Mouse (Mus musculus) megakaryocyte, embryonic 14.5 days (primary cell): ENCODE measurements around the gene B230118H07Rik. TPM values are rescaled to one million over a fixed set of nuclear protein-coding genes. Genes with fewer than 3 reads are reported as not detected.

Experiments used
- H3K27me3 ChIP-seq: replicated peaks from 2 replicates; pipeline ENCODE3; 2012; ENCODE audit warnings: inconsistent platforms
- H3K36me3 ChIP-seq: replicated peaks from 2 replicates; pipeline ENCODE3; 2012; ENCODE audit warnings: low read length, inconsistent platforms, mixed read lengths
- H3K4me1 ChIP-seq: 2 replicates; pipeline ENCODE4 v1.6.1; 2012; ENCODE audit warnings: inconsistent platforms
- H3K4me3 ChIP-seq: replicated peaks from 2 replicates; pipeline ENCODE3; 2012; ENCODE audit warnings: moderate library complexity, mild to moderate bottlenecking, inconsistent platforms
- H3K9me3 ChIP-seq: 2 replicates; pipeline ENCODE4 v1.6.1; 2012; ENCODE audit warnings: inconsistent platforms
- FLI1 ChIP-seq: IDR thresholded peaks from 2 replicates; pipeline ENCODE4 v1.6.1; 2012; ENCODE audit warnings: low read length, inconsistent platforms, mixed read lengths
- GATA1 ChIP-seq: IDR thresholded peaks from 3 replicates; pipeline ENCODE4 v1.6.1; 2012; ENCODE audit warnings: mixed read lengths, low read length, inconsistent platforms, borderline replicate concordance
- polyA plus RNA-seq: library from polyadenylated mRNA; stranded (reverse); fragments of >175 nt; gene quantifications from 2 replicates; pipeline ENCODE4 v1.2.3, GENCODE M21; 2012; ENCODE audit warnings: low replicate concordance; ENCODE audit not compliant: insufficient read depth

B230118H07Rik gene
- polyA plus RNA-seq, 1 experiment: 3.8 TPM

DNA sequence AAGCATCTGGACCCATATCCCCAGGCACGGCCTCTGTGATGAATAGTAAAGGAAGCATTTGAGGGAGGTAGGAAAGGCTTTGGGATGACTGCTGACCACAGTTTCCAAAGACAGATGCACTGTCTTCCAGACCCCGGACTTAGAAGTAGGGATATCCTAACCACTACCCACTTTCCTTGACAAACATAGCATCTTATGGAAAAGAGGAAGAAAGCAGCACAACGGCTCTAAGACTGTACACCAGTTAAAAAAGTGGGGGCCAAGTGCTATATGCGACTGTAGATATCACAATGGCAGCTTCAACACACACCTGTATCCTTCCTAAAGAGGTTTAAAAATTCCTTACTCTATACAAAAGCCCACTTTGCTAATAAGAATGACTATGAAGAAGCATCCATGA lies 31.0 kb downstream of the B230118H07Rik start:
- TF ChIP-seq FLI1 (no peak), GATA1 (no peak)
- peaks cover 52% of the 10 kb centered on the region for H3K4me1 ChIP-seq
- H3K4me3 ChIP-seq: no peak overlapping the region
- no peaks in the 10 kb centered on the region for H3K9me3 ChIP-seq
- H3K36me3 ChIP-seq: no peaks in the 10 kb centered on the region
- no peaks in the 10 kb centered on the region for H3K27me3 ChIP-seq

DNA sequence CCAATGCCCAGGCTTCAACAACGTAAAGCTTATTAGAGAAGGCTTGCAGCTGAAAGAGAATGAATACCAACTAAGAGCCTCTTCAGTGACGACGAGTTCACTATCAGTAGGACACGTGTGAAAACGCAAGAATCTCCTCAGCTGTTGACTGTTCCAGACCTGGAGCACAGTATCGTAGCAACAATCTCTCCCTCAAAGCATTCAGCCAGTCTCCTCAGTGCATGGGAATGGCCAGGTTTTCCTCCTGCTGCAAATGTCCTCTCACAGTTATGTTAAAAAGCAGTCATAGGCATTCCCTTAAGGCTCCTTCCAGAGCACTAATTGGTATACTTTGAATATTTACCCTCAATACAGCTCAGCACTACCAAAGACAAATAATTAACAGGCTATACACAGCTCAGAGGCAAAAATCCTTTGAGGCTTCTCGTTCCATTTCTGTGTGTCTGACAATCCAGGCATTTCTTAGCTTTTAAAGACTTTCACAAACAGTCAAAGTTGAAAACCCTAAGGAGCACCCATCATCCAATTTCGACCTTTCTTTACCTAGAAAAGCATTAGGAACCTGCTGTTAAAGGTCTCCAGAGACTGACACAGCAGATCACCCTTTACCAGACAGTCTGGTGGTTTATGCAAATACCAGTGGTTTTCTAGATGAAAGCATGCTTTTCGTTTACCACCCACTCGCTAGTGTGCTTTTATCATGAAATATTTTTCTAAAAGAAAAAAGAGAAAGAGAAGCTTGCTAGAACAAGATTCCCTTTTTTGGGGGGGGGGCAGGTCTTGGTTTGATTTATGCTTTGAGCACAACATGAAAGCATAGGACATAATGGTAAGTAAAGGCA lies 33.6 kb downstream of the B230118H07Rik start:
- H3K4me3 ChIP-seq: no peak overlapping the region
- no peaks in the 10 kb centered on the region for H3K27me3 ChIP-seq
- TF ChIP-seq GATA1 (no peak), FLI1 (no peak)
- no peaks in the 10 kb centered on the region for H3K9me3 ChIP-seq
- H3K36me3 ChIP-seq: no peaks in the 10 kb centered on the region
- H3K4me1 ChIP-seq: peaks cover 35% of the 10 kb centered on the region

DNA sequence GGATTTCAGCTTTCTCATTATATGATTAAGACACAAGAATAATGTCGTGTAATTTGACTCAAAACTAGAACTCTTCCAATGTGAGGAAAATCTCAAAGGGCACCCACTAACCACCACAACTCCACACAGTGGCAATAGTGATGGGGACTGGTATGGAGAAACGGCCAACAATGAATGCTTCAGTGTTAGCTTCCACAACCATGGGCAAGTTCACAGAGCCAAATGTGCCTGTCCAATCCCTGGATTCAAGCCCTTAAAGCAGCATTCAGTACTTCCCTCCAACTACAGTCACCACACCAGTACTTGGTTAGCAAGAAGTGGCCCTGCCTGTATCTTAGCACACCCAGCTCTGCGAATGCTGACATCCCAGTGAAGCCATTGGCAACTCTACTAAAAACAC lies 38.5 kb downstream of the B230118H07Rik start:
- Histone ChIP-seq H3K4me3 (no peak overlapping the region), H3K4me1 (peaks cover 12% of the 10 kb centered on the region), H3K9me3 (no peaks in the 10 kb centered on the region), H3K27me3 (no peaks in the 10 kb centered on the region), H3K36me3 (peaks cover 11% of the 10 kb centered on the region)
- TF ChIP-seq GATA1: no peak
- TF ChIP-seq FLI1: no peak

DNA sequence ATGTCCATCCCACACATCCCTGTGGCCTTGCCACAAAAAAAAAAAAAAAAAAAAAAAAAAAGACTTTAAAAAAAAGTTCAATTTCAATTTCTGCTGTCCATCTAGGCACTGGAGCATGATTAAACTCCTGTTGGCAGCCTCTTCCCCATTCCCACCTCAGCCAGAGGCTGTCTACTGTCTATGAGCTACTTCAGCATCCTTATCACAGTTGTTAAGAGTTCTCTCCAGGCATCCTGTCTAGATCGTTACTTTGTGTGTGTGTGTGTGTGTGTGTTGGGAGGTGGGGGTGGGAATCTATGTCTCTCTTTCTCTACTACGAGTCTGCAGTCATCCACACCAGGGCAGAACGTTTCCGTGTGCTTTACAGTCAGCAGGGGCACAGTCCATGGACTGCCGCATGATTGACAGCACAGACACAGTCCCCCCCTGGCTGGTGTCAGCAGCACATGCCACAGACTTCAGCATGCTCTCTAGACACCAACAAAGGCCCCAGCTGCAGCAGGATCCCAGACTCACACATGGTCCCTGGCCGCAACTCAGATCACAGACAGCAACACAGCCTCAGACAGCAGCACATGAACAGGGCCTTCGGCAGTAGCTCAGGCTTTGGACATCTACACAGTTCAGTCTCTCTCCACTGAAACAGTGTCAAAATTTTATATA lies 41.0 kb downstream of the B230118H07Rik start:
- H3K27me3 ChIP-seq: no peaks in the 10 kb centered on the region
- TF ChIP-seq FLI1 (no peak), GATA1 (no peak)

DNA sequence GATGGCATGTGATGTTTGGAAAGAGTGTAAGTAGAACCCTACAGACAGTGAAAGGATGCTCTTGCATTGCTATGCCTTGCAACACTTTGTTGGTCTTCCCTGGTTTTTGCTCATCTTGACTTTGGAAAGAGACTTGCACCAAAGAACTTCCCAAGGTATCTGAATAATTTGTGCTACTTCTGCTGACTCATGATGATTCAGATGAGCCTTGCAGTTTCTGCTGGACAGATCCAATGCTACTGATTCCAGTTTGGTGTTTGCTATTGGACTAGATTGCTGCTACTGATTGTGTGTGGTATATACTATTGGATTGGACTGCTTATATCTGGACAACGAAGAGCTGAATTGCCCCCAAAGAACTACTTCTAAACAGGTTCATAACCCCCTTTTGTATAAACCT lies 46.2 kb downstream of the B230118H07Rik start:
- Histone ChIP-seq H3K36me3 (peaks cover 5% of the 10 kb centered on the region), H3K4me3 (no peak overlapping the region), H3K9me3 (no peaks in the 10 kb centered on the region), H3K27me3 (no peaks in the 10 kb centered on the region), H3K4me1 (peaks cover 4% of the 10 kb centered on the region; the same call in 1 of the 2 replicates)
- TF ChIP-seq GATA1 (no peak), FLI1 (no peak)

More for the DNA sequence above, 41.0 kb downstream of the B230118H07Rik start:
- H3K36me3 ChIP-seq: peaks cover 11% of the 10 kb centered on the region
- no peak overlapping the region for H3K4me3 ChIP-seq
- peaks cover 4% of the 10 kb centered on the region for H3K4me1 ChIP-seq
- H3K9me3 ChIP-seq: no peaks in the 10 kb centered on the region

DNA sequence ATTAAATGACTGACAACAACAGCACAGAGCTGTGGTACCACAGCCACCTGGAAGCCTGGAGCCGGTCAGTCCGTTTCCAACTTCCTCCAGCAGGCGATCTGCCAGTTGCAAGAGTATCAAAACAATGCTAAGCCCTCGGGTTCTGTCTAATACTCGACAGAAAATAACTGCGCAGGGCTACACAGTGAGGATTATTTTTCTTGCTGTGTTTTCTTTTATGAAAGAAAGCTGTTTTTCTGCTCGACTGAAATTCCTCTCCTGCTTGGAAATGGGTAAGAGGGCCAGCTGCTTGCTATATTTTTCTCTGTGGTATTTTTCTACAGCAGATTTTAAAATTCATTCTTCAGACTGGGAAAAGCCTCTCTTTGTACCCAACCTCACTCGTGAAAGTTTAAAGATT lies 48.6 kb downstream of the B230118H07Rik start:
- no peak for TF ChIP-seq GATA1
- TF ChIP-seq FLI1: no peak
- H3K4me3 ChIP-seq: no peak overlapping the region
- no peaks in the 10 kb centered on the region for H3K9me3 ChIP-seq
- peaks cover 5% of the 10 kb centered on the region for H3K36me3 ChIP-seq
- H3K4me1 ChIP-seq: peaks cover 4% of the 10 kb centered on the region; the same call in 1 of the 2 replicates
- no peaks in the 10 kb centered on the region for H3K27me3 ChIP-seq

DNA sequence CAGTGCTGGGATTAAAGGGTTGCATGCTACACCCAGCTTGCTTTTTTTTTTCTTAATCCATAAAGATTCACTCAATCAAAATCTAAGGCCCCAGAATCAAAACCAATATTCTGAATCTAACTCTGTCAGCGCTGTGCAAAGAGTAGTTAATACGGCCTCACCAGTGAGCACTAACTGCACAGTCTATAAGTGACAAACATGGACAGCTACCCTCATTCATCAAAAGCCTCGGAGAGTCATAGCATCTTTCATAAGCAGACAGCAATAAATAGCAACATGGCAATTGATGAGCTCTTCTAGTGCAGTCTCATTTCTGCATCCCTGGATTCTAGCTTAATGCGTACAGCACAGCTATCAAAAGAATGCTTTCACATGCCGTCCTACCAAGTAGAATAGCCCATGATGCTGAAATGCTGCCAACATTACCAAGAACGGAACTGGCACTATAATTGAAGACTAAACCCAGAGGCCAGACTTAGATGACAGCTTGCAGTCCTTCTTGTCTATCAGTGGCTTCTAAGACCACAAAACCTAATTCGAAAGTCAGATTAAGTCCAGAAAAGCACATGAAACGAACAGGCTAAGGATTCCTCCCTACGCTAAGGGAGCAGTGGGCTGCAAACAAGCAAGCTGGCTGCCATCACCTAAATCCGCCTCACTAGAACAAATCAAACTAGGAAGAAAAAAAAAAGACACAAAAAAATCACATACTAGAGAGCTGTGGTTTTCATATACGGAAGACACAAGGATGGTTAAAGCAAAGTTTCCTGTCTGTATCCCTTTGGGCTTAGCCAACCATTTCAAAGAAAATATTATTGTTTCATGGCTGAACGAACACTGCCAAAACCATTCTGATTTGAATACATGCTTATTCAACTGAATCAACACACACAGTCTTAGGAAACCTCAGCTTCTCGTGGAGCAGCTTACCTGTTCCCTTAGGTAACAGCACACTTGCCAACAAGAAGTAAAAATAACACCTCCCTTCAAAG lies 50.8 kb downstream of the B230118H07Rik start:
- Histone ChIP-seq H3K36me3 (peaks cover 5% of the 10 kb centered on the region), H3K4me3 (no peak overlapping the region), H3K4me1 (peaks cover 4% of the 10 kb centered on the region; the same call in 1 of the 2 replicates), H3K27me3 (no peaks in the 10 kb centered on the region), H3K9me3 (no peaks in the 10 kb centered on the region)
- TF ChIP-seq GATA1 (no peak), FLI1 (no peak)

DNA sequence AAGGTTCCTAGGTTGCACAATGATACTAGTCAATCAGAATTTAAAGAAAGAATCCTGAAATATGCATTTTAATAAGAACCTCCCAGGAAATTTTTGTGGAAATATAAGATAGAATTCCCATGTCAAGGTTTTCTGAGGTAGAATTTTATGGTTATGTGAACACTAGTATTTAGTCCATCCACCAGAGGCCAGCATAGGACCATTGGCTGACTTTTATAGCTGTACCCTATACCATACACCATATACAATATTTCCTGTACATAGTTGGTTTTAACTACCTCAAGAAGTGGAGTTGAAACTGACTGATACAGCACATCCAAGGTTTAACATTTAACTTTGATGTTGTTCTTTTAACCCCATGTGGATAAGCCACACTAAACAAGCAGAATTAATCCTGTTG lies 52.1 kb downstream of the B230118H07Rik start:
- TF ChIP-seq GATA1 (no peak), FLI1 (no peak)
- no peak overlapping the region for H3K4me3 ChIP-seq
- H3K9me3 ChIP-seq: no peaks in the 10 kb centered on the region
- no peaks in the 10 kb centered on the region for H3K27me3 ChIP-seq
- H3K36me3 ChIP-seq: no peaks in the 10 kb centered on the region
- H3K4me1 ChIP-seq: no peaks in the 10 kb centered on the region

DNA sequence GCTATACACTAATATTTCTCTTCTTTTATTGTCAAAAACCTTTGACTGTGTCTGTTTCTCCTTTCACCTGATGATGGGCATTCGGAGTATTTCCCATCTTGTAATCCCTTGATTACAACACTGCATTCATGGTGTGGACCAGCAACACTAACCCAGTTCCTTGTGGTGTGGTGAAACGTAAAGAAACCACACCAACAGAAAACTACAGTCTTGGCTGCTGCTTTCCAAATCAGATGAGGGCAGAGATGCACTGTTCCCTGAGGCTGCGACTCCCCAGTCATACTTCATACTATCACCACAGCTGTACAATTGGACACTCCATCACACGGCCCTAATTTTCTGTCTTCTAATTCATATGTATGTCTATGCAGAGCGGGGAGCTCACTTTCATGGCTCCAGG lies 54.7 kb downstream of the B230118H07Rik start:
- H3K4me3 ChIP-seq: no peak overlapping the region
- H3K4me1 ChIP-seq: no peaks in the 10 kb centered on the region
- TF ChIP-seq FLI1 (no peak), GATA1 (no peak)

More for the DNA sequence above, 54.7 kb downstream of the B230118H07Rik start:
- no peaks in the 10 kb centered on the region for H3K9me3 ChIP-seq
- H3K27me3 ChIP-seq: no peaks in the 10 kb centered on the region
- H3K36me3 ChIP-seq: no peaks in the 10 kb centered on the region
